Mouse (Mus musculus) embryonic facial prominence, embryonic 12.5 days (tissue): ENCODE data around the gene Stx6. TPM values are rescaled to one million over a fixed set of nuclear protein-coding genes. Genes with fewer than 3 reads are reported as not detected.

Experiments
- ATAC-seq: fragments of 200-750 bp; cut with Nextera tagmentation; 2 replicates; pipeline ENCODE4 v1.8.0; 2017; ENCODE audit not compliant: insufficient number of reproducible peaks, insufficient read depth, low FRiP score, low TSS enrichment
- H3K27ac ChIP-seq: fragments of 300-500 bp; sonication (generic); 2 replicates; pipeline ENCODE4 v1.5.1; 2016; ENCODE audit warnings: mild to moderate bottlenecking
- H3K27me3 ChIP-seq: fragments of 300-500 bp; sonication (generic); 2 replicates; pipeline ENCODE4 v1.6.1; 2016; ENCODE audit warnings: mild to moderate bottlenecking, moderate library complexity
- H3K36me3 ChIP-seq: fragments of 300-500 bp; sonication (generic); 2 replicates; pipeline ENCODE4 v1.6.1; 2016; ENCODE audit warnings: mild to moderate bottlenecking
- H3K4me1 ChIP-seq: fragments of 300-500 bp; sonication (generic); 2 replicates; pipeline ENCODE4 v1.6.1; 2016
- H3K4me2 ChIP-seq: fragments of 300-500 bp; sonication (generic); replicated peaks from 2 replicates; pipeline ENCODE4 v1.6.1; 2016; ENCODE audit warnings: mild to moderate bottlenecking, moderate library complexity
- H3K4me3 ChIP-seq: fragments of 300-500 bp; sonication (generic); 2 replicates; pipeline ENCODE4 v1.5.1; 2016; ENCODE audit warnings: mild to moderate bottlenecking
- H3K9ac ChIP-seq: fragments of 300-500 bp; sonication (generic); 2 replicates; pipeline ENCODE4 v1.6.1; 2016; ENCODE audit warnings: mild to moderate bottlenecking, moderate library complexity
- H3K9me3 ChIP-seq: fragments of 300-500 bp; sonication (generic); 2 replicates; pipeline ENCODE4 v1.6.1; 2016; ENCODE audit warnings: mild to moderate bottlenecking, moderate library complexity
- WGBS: fragments of 180-500 bp; shearing (Covaris S2); methylation state at CpG from one replicate; pipeline ENCODE4 v1.1.7; 2016; 5-methylcytosine and 5-hydroxymethylcytosine counted together
- polyA plus RNA-seq: library from polyadenylated mRNA; unstranded; fragments of >200 nt; fragmentation: Nextera tagmentation; extraction: Ambion mirVana; gene quantifications from 2 replicates; pipeline ENCODE4 v1.2.1, GENCODE M21; 2016

The Stx6 gene
- polyA plus RNA-seq, 1 experiment from 2014 or later, result 109 TPM

GRCm38 (mm10) chr1:155127429-155127934, 31.0 kb upstream of the Stx6 start:
- no peak overlapping the region for H3K4me3 ChIP-seq
- no peaks in the 10 kb centered on the region for H3K27me3 ChIP-seq
- no peak overlapping the region for H3K4me2 ChIP-seq
- H3K9ac ChIP-seq, result no peak overlapping the region
- H3K36me3 ChIP-seq, result no peaks in the 10 kb centered on the region
- H3K27ac ChIP-seq, result no peak overlapping the region
- no peaks in the 10 kb centered on the region for H3K9me3 ChIP-seq
- 67% methylated on average over 5 of the region's 5 CpGs for WGBS
- no peak for ATAC-seq
- H3K4me1 ChIP-seq, result 0 out of 2 replicates have a peak, but pooled peaks cover 5% of the 10 kb centered on the region

GRCm38 (mm10) chr1:155134866-155135265, 23.6 kb upstream of the Stx6 start:
- no peak overlapping the region for H3K9ac ChIP-seq
- no peak overlapping the region for H3K27ac ChIP-seq
- ATAC-seq, result no peak
- H3K9me3 ChIP-seq, result no peaks in the 10 kb centered on the region
- no peaks in the 10 kb centered on the region for H3K27me3 ChIP-seq
- peaks cover 11% of the 10 kb centered on the region for H3K4me1 ChIP-seq
- H3K36me3 ChIP-seq, result no peaks in the 10 kb centered on the region
- WGBS, result 18% methylated on average over 8 of the region's 8 CpGs
- no peak overlapping the region for H3K4me3 ChIP-seq
- no peak overlapping the region for H3K4me2 ChIP-seq

- ATAC-seq, result no peak
- H3K9me3 ChIP-seq, result no peaks in the 10 kb centered on the region
These were observed 19.7 kb upstream of the Stx6 start for GRCm38 (mm10) chr1:155138795-155139194.

GRCm38 (mm10) chr1:155140076-155140475, 18.4 kb upstream of the Stx6 start:
- Histone ChIP-seq H3K27ac (no peak overlapping the region), H3K9ac (no peak overlapping the region), H3K4me1 (peaks cover 2% of the 10 kb centered on the region), H3K9me3 (no peaks in the 10 kb centered on the region), H3K27me3 (no peaks in the 10 kb centered on the region), H3K4me2 (no peak overlapping the region), H3K36me3 (no peaks in the 10 kb centered on the region), H3K4me3 (no peak overlapping the region)
- WGBS, result 80% methylated on average over 2 of the region's 2 CpGs
- no peak for ATAC-seq

More at GRCm38 (mm10) chr1:155138795-155139194, 19.7 kb upstream of the Stx6 start:
- 89% methylated on average over 7 of the region's 7 CpGs for WGBS
- Histone ChIP-seq H3K4me3 (no peak overlapping the region), H3K9ac (no peak overlapping the region), H3K27me3 (no peaks in the 10 kb centered on the region), H3K27ac (no peak overlapping the region), H3K4me1 (peaks cover 11% of the 10 kb centered on the region), H3K36me3 (no peaks in the 10 kb centered on the region), H3K4me2 (no peak overlapping the region)

- Histone ChIP-seq H3K4me2 (peak overlapping the region; percentile 42), H3K36me3 (no peaks in the 10 kb centered on the region), H3K4me3 (peak overlapping the region; percentile 35; the same call in 1 of the 2 replicates), H3K9me3 (no peaks in the 10 kb centered on the region), H3K27ac (0 out of 2 replicates have a peak overlapping the region, but pooled peaks have one; percentile 7), H3K4me1 (peaks cover 6% of the 10 kb centered on the region; the same call in 1 of the 2 replicates), H3K27me3 (no peaks in the 10 kb centered on the region), H3K9ac (no peak overlapping the region)
- 53% methylated on average over 6 of the region's 6 CpGs for WGBS
- ATAC-seq, result no peak
These were observed 12.9 kb upstream of the Stx6 start for GRCm38 (mm10) chr1:155145620-155146019.

- Histone ChIP-seq H3K27ac (0 out of 2 replicates have a peak within 1 kb of the TSS, but pooled peaks have one; percentile 7), H3K27me3 (no peaks in the 10 kb centered on the region), H3K4me1 (peaks cover 6% of the 10 kb centered on the region; the same call in 1 of the 2 replicates), H3K9me3 (no peaks in the 10 kb centered on the region), H3K4me3 (peak within 1 kb of the TSS; percentile 35), H3K9ac (peak within 1 kb of the TSS; percentile 29; the same call in 1 of the 2 replicates), H3K4me2 (peak within 1 kb of the TSS; percentile 42), H3K36me3 (no peaks in the 10 kb centered on the region)
- 45% methylated on average over 8 of the region's 8 CpGs for WGBS
- ATAC-seq, result peak; percentile 92
These were observed 11.9 kb upstream of the Stx6 start, which contains the start of gene Mr1 for GRCm38 (mm10) chr1:155146572-155146980. Gene Mr1 (minus strand): TSS chr1:155146814.

GRCm38 (mm10) chr1:155147228-155147627, 11.3 kb upstream of the Stx6 start:
- Histone ChIP-seq H3K27me3 (no peaks in the 10 kb centered on the region), H3K4me3 (no peak overlapping the region), H3K36me3 (no peaks in the 10 kb centered on the region), H3K9me3 (no peaks in the 10 kb centered on the region), H3K4me2 (no peak overlapping the region), H3K27ac (no peak overlapping the region), H3K4me1 (peaks cover 6% of the 10 kb centered on the region; the same call in 1 of the 2 replicates), H3K9ac (no peak overlapping the region)
- WGBS, result 80% methylated on average over 2 of the region's 2 CpGs
- ATAC-seq, result no peak

- Histone ChIP-seq H3K4me3 (no peak overlapping the region), H3K36me3 (no peaks in the 10 kb centered on the region), H3K9me3 (no peaks in the 10 kb centered on the region), H3K4me1 (peaks cover 6% of the 10 kb centered on the region; the same call in 1 of the 2 replicates), H3K27ac (no peak overlapping the region), H3K27me3 (no peaks in the 10 kb centered on the region), H3K4me2 (no peak overlapping the region), H3K9ac (no peak overlapping the region)
- ATAC-seq, result no peak
- 92% methylated on average over 3 of the region's 3 CpGs for WGBS
These were observed 9.1 kb upstream of the Stx6 start for GRCm38 (mm10) chr1:155149403-155149802.

GRCm38 (mm10) chr1:155150821-155151220, 7.7 kb upstream of the Stx6 start:
- H3K9me3 ChIP-seq, result no peaks in the 10 kb centered on the region
- no peaks in the 10 kb centered on the region for H3K36me3 ChIP-seq
- WGBS, result 86% methylated on average over 5 of the region's 5 CpGs
- no peaks in the 10 kb centered on the region for H3K27me3 ChIP-seq
- H3K4me3 ChIP-seq, result no peak overlapping the region
- no peak overlapping the region for H3K9ac ChIP-seq
- peaks cover 3% of the 10 kb centered on the region; the same call in 1 of the 2 replicates for H3K4me1 ChIP-seq
- H3K4me2 ChIP-seq, result no peak overlapping the region
- no peak overlapping the region for H3K27ac ChIP-seq
- ATAC-seq, result no peak

GRCm38 (mm10) chr1:155153906-155154305, 4.6 kb upstream of the Stx6 start:
- H3K4me2 ChIP-seq, result no peak overlapping the region
- no peak overlapping the region for H3K4me3 ChIP-seq
- no peak overlapping the region for H3K9ac ChIP-seq
- H3K27ac ChIP-seq, result no peak overlapping the region
- peaks cover 3% of the 10 kb centered on the region; the same call in 1 of the 2 replicates for H3K4me1 ChIP-seq
- H3K36me3 ChIP-seq, result no peaks in the 10 kb centered on the region
- no peaks in the 10 kb centered on the region for H3K27me3 ChIP-seq
- 75% methylated on average over 4 of the region's 4 CpGs for WGBS
- ATAC-seq, result no peak
- H3K9me3 ChIP-seq, result no peaks in the 10 kb centered on the region

GRCm38 (mm10) chr1:155158970-155159484, 512 bp downstream of the Stx6 start:
- Histone ChIP-seq H3K9me3 (no peaks in the 10 kb centered on the region), H3K4me1 (peaks cover 10% of the 10 kb centered on the region), H3K9ac (peak overlapping the region; percentile 86), H3K36me3 (no peaks in the 10 kb centered on the region), H3K27me3 (no peaks in the 10 kb centered on the region), H3K4me3 (peak overlapping the region; percentile 94), H3K4me2 (peak overlapping the region; percentile 72), H3K27ac (peak overlapping the region; percentile 88)
- WGBS, result under 1% methylated on average over 45 of the region's 46 CpGs
- ATAC-seq, result peak; percentile 55

- no peaks in the 10 kb centered on the region for H3K36me3 ChIP-seq
- H3K4me3 ChIP-seq, result no peak overlapping the region
- no peaks in the 10 kb centered on the region for H3K27me3 ChIP-seq
- 89% methylated on average over 3 of the region's 3 CpGs for WGBS
- no peak overlapping the region for H3K27ac ChIP-seq
- no peaks in the 10 kb centered on the region for H3K4me1 ChIP-seq
- no peak overlapping the region for H3K9ac ChIP-seq
- no peak overlapping the region for H3K4me2 ChIP-seq
- no peaks in the 10 kb centered on the region for H3K9me3 ChIP-seq
- ATAC-seq, result no peak
These were observed 8.9 kb downstream of the Stx6 start for GRCm38 (mm10) chr1:155167453-155167852.
